Mouse (Mus musculus) adrenal gland, postnatal 10 days (tissue): ENCODE measurements around the gene Btnl1. TPM values are rescaled to one million over a fixed set of nuclear protein-coding genes. Genes with fewer than 3 reads are reported as not detected.

Experiments
- DNase-seq: peaks from one replicate; pipeline ENCODE4 v3.0.0; 2021; ENCODE audit warnings: mixed read lengths
- long read RNA-seq, 2 experiments: library from polyadenylated mRNA; stranded (forward); transcript quantifications; one replicate each; pipeline ENCODE4 v2.0.0; 2021
- total RNA-seq, 2 experiments: library from RNA; stranded (reverse); gene quantifications; 2 replicates each; pipeline ENCODE4 v1.2.3; 2021

Btnl1 gene
- total RNA-seq = not detected
- long read RNA-seq, experiment 1 = 0 reads
- long read RNA-seq, experiment 2 = 0 reads

DNA sequence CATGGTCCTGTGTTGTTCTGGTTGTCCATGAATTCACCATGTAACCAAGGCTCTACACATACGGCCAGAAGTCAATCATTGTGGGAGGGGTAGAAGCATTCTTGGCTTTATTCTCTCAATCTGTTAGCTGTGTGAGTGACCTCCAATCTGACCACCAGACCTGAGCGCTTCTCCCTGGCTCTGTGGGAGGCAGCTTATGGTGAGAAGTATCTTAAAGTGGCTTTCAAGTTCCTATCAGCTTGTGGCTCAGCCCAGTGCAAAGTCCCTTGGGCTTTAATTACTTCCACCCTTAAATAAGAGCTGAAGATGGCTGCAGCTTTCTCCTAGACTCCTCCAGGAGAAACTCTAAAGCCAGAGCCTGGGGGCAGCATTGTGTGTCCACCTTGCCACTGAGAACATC, at the start of gene Btnl1:
Gene Btnl1, plus strand, starts transcription at position 286 of the 400 bp plus-strand sequence.
- no peak for DNase-seq

DNA sequence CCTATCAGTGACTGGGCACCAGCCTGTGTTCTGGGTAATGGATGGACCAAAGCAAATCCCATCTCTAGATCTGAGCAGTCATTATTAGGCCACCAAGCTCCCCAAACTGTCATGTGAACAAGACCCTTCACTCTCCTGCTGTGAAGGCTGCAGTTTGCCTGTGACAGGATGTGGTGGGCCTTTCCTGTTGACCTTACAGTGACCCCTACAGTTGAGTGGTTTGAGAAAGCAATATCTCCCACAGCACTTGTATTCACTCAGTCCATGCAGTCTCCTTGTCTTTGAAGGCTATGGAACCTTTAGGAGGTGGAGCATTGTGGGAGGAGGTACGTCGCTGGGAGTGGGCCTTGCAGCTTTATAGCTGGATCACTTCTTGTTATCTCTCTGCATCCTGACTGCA, 47.1 kb upstream of the Btnl1 start:
- no peak for DNase-seq

DNA sequence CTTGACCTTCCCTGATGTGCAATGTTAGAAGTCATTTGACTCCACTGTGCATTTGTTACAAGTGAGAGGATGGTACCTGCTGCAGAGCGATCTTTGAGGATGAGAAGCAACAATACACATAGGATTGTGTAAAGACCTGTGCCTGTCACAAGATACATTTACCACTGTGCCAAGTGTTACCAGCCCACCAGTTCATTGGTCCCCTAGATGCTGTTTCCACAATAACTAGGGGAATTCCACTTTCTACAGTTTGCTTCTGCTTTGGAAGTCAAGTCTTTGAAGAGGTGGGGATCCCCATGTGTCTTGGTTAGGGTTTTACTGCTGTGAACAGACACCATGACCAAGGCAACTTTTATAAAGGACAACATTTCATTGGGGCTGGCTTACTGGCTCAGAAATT, 45.7 kb upstream of the Btnl1 start:
- no peak for DNase-seq

- DNase-seq = no peak
These were observed 36.1 kb upstream of the Btnl1 start for GRCm38 (mm10) chr17:34340619-34341402.

DNA sequence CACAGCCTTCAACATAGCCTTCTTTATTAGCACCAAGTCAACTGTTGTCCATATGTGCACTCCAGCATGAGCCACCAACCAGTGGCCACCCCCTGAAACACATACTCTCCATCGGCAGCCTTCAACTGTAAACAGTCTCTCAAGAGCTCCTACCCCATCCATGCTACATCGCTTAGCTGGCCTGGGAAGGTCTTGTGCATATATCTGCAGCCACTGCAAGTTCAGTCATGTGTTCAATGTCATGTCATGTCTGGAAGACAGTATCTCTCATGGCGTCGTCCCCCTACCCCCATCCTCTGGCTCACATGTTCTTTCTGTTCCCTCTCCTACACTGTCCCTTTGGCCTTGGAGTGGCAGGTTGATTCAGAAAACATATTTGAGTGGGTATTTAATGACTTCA, 32.0 kb upstream of the Btnl1 start:
- DNase-seq = no peak

DNA sequence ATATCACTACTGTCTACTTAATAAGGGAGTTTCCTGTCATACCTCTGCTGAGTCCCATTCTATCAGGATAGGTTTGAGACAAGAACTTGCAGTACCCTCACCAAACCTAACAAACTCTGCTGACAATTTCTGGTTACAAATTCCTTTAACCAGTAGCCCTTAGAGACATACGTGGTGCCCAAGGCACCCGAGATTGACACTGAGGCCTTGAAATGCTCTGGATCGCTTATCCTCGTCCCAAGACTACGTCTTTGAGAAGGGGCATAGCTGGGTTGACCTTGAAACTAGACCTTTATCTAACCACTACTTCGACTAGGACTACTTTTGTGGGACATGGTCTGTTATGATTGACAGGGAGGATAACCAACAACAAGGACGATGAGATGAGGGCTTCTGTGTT, 31.4 kb upstream of the Btnl1 start:
- no peak for DNase-seq

DNA sequence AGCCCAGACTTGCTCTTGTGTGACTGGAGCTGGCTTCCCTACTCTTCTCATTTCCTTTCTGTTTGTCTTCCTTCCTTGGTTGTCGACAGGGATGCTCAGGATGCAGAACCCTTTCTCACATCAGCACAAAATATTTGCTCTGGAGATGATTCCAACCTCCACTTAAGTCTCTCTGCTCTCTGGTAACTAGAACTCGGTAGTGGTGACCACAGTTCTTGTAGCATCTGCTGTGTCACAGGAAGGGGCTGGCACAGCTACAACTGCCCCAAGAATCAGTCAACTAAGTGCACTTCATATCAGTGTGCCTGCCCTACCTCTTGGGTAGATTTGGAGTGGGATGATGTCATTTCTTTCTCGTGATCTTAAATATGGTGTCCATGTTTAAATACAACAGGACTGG, 30.9 kb upstream of the Btnl1 start:
- DNase-seq = no peak

DNA sequence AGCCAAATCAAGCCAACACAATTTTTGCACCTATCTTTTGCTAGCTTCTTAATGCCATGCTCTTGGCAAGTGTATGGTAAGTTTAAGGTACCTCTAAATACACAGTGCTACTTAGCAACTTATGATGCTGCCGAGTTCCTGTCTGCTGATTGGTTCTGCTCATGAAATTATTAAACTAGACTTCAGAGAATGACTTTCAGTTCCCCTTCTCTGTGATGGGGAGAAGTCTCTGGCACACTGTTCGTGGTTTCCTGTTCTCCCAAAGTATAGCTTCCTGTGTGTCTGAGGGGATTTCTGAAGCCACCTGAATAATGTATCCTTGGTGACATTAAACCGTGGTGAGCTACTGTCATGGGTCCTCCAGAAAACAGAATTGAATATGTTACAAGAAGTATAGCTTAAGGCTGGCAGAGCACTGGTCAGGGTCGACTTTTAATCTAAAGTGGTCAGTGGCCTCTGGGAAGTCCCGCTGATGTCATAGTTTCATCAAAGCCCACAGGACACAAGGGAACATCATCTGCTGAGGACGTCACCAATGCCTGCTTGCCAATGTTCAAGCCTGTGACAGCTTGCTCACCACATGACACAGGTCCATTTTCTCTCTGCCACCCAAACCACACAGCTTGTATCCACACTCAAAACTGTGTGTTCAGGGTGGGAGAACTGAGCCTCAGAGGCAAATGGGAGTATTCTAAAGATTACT, 29.2 kb upstream of the Btnl1 start:
- DNase-seq = peak; percentile 41

- peak; percentile 84 for DNase-seq
These were observed 27.5 kb upstream of the Btnl1 start for GRCm38 (mm10) chr17:34349429-34349828.

DNA sequence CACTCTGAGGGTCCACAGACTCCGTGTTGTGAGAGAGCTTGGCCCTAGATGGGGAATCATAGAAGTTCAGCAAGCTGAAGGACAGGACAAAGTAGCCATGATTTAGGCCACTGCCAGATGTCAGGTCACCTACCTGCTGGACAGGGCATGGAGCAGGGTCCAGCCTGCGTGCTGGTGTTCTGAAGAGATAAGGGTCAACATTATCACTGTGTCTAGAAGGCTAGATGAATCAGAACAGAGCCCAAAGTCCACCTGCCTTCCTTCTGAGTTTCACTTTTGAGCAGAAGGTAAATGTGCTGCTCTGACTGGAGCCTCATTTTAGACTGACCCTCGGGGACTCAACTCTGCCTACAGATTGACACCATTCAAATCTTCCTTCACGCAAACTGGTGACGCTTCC, 22.4 kb upstream of the Btnl1 start, which contains the start of gene Btnl2:
Gene Btnl2, plus strand, starts transcription at position 284 of the 400 bp plus-strand sequence.
- no peak for DNase-seq

- no peak for DNase-seq
These were observed 22.0 kb upstream of the Btnl1 start for GRCm38 (mm10) chr17:34354940-34355339.

GRCm38 (mm10) chr17:34362954-34363546, 13.9 kb upstream of the Btnl1 start:
- DNase-seq = no peak

- DNase-seq = no peak
These were observed 13.1 kb upstream of the Btnl1 start for GRCm38 (mm10) chr17:34363676-34364310.

DNA sequence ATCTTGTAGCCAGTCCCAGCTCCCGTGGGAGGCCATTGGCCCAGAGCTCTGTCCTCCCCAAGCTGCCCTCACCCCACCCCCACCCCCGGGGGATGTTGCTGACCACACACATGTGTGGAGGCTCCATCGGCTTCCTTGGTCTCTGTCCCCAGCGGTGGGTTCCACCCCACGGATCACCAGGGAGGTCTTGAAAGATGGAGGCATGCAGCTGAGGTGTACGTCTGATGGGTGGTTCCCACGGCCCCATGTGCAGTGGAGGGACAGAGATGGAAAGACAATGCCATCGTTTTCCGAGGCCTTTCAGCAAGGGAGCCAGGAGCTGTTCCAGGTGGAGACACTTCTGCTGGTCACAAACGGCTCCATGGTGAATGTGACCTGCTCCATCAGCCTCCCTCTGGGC, 11.9 kb upstream of the Btnl1 start:
- no peak for DNase-seq

DNA sequence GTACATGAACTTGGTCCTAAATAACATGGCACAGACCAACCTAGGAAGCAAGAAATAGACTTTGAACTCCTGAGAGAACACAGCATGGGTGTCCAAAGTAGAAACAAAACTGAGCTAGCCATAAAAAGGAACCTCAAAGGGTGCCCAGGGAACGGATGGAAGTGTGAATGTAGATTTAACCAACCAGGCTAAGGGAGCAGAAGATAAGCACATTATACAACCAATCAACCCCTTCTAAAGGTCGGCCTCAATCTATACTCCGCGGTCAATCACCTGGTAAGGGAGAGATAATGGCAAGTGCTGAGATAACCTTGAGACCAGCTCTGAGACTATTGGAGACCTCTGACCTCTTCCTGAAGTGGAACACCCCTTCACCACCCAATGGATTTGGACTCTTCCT, 6.4 kb upstream of the Btnl1 start:
- no peak for DNase-seq

GRCm38 (mm10) chr17:34373055-34373709, 3.8 kb upstream of the Btnl1 start:
- DNase-seq = no peak

GRCm38 (mm10) chr17:34377450-34378209, 698 bp downstream of the Btnl1 start:
- peak; percentile 8 for DNase-seq

GRCm38 (mm10) chr17:34378716-34379115, 1.8 kb downstream of the Btnl1 start:
- DNase-seq = no peak

GRCm38 (mm10) chr17:34379451-34379850, 2.5 kb downstream of the Btnl1 start:
- DNase-seq = no peak

- no peak for DNase-seq
These were observed 4.9 kb downstream of the Btnl1 start for GRCm38 (mm10) chr17:34381876-34382275.

DNA sequence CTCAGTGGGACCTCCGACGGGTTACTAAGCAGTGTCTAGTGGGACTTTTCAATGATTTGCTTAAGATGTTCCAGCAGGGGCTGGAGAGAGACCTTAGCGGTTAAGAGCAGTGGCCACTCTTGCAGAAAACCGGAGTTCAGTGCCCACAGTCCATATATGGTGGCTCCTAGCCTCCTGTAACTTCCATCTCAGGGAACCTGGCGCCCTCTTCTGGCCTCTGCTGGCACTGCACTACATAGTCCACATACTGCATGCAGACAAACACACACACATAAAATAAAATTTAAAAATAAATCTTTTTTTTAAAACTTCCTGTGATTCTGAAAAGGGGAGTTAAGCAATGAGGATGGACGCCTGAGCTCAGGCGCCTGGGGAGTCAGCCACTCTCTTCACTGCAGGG, 6.3 kb downstream of the Btnl1 start:
- no peak for DNase-seq
